Mouse (Mus musculus): ENCODE results near the gene Wtap. TPM values are rescaled to one million over a fixed set of nuclear protein-coding genes. Genes with fewer than 3 reads are reported as not detected.
"Not testable (repeated sequence)": the region's sequence is repeated elsewhere in the genome, so short reads cannot be mapped to it uniquely, and the experiment has no call there.

The Wtap gene
- 141 and 146 TPM in 2 replicates for polyA plus RNA-seq (2016; fragmentation: Nextera tagmentation; extraction: Ambion mirVana)

DNA sequence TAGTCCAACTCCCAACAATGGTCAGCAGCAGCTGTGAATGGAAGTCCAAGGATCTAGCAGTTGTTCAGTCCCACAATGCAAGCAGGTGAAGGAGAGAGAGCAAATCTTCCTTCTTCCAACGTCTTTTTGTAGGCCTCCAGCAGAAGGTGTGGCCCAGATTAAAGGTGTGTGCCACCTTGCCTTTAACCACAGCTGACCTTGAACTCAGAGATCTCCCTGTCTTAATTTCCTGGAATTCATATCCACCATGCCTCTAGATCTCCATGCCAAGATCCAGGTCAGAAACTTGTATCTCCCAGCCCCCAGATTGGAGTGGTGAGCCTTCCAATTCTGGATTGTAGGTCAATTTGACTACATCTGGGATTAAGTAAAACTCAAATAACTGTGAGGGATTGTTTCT, at the start of gene Wtap:
TSS of gene Wtap (minus strand) at position 101 of the 400 bp plus-strand sequence.
- WGBS, result 68% methylated on average over 1 of the region's 1 CpGs
- H3K4me1 ChIP-seq, result peaks cover 6% of the 10 kb centered on the region; the same call in 1 of the 2 replicates
- H3K9me3 ChIP-seq, result no peaks in the 10 kb centered on the region
- H3K36me3 ChIP-seq, result no peaks in the 10 kb centered on the region
- peak within 1 kb of the TSS; percentile 94; the same call in 1 of the 2 replicates for H3K9ac ChIP-seq
- H3K27me3 ChIP-seq, result no peaks in the 10 kb centered on the region
- peak within 1 kb of the TSS; percentile 93 for H3K4me3 ChIP-seq
- no peak for ATAC-seq (ENCODE audit: insufficient number of reproducible peaks, insufficient read depth, low FRiP score, low TSS enrichment)
- peak within 1 kb of the TSS; percentile 99; the same call in 1 of the 2 replicates for H3K27ac ChIP-seq
- peak within 1 kb of the TSS; percentile 82 for H3K4me2 ChIP-seq (replicated peaks)

DNA sequence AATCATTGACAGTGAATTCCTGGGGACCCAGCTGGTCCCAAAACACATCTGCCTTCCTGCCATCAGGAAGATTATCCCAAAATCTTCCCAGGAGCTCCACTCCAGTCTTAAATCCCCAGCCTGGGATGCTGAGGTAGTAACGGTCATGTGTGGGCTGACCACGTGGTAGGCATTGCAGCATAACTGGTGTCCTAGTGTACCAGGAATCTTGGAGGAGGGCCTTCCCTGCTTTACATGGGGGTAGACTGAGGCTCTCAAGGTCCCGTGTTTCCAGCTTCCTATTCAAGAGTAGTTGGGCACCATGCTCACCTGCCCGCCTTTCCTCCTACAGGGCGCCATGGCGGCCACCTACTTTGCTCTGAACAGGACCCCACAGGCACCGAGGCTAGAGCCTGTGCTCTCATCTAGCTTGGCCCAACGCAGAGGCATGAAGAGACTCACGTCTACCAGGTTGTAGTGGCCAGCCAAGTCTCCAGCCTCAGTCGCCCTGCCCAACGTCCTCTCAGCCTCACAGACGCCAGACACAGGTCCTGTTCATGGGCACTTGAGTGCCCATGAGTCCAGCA, 42.7 kb upstream of the Wtap start:
- WGBS, result 81% methylated on average over 4 of the region's 12 CpGs
- not testable (repeated sequence) for H3K36me3 ChIP-seq; H3K9me3 ChIP-seq; H3K4me1 ChIP-seq; H3K9ac ChIP-seq; H3K4me2 ChIP-seq (replicated peaks); H3K27me3 ChIP-seq; H3K27ac ChIP-seq; H3K4me3 ChIP-seq
- ATAC-seq (ENCODE audit: insufficient number of reproducible peaks, insufficient read depth, low FRiP score, low TSS enrichment), result 0 out of 2 replicates have a peak, but pooled peaks have one; percentile 47

DNA sequence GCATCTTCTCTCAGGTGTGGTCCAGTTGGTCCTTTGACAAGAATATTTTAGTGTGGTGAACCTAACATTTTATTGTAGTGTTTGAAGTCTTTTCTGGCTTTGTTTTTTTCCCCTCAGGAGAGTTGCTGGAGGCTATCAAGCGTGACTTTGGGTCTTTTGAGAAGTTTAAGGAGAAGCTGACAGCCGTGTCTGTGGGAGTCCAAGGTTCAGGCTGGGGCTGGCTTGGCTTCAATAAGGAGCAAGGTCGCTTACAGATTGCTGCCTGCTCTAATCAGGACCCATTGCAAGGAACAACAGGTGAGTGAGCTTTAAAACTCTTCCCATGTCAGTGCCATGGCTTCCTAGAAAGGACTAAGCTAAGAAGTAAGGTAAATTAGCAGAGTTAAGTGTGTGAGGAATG, 19.3 kb upstream of the Wtap start:
- 81% methylated on average over 3 of the region's 3 CpGs for WGBS
- Histone ChIP-seq H3K36me3 (peaks cover 26% of the 10 kb centered on the region), H3K9ac (no peak overlapping the region), H3K4me1 (peaks cover 8% of the 10 kb centered on the region), H3K9me3 (no peaks in the 10 kb centered on the region), H3K27me3 (no peaks in the 10 kb centered on the region), H3K27ac (no peak overlapping the region), H3K4me2 (replicated peaks) (no peak overlapping the region), H3K4me3 (no peak overlapping the region)
- no peak for ATAC-seq (ENCODE audit: insufficient number of reproducible peaks, insufficient read depth, low FRiP score, low TSS enrichment)

DNA sequence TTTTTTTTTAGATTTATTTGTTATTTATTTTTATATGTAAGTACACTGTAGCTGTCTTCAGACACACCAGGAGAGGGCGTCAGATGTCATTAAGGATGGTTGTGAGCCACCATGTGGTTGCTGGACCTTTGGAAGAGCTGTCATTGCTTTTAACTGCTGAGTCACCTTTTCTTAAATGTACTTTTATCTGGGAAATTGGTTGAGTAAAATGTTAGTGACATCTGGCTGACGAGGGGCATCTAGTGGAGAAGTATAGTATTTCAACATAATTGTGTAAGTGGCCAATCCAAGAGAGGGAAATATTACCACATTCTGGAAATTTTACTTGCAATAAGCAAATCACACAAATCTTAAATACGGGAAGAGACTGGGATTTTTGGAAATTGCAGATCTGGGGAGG, 15.9 kb upstream of the Wtap start:
- H3K27ac ChIP-seq, result no peak overlapping the region
- no peak overlapping the region for H3K9ac ChIP-seq
- peaks cover 17% of the 10 kb centered on the region for H3K36me3 ChIP-seq
- no peaks in the 10 kb centered on the region for H3K27me3 ChIP-seq
- WGBS, result 19% methylated on average over 3 of the region's 3 CpGs
- H3K4me1 ChIP-seq, result peaks cover 8% of the 10 kb centered on the region
- ATAC-seq (ENCODE audit: insufficient number of reproducible peaks, insufficient read depth, low FRiP score, low TSS enrichment), result no peak
- H3K4me3 ChIP-seq, result no peak overlapping the region
- no peak overlapping the region for H3K4me2 ChIP-seq (replicated peaks)
- no peaks in the 10 kb centered on the region for H3K9me3 ChIP-seq

DNA sequence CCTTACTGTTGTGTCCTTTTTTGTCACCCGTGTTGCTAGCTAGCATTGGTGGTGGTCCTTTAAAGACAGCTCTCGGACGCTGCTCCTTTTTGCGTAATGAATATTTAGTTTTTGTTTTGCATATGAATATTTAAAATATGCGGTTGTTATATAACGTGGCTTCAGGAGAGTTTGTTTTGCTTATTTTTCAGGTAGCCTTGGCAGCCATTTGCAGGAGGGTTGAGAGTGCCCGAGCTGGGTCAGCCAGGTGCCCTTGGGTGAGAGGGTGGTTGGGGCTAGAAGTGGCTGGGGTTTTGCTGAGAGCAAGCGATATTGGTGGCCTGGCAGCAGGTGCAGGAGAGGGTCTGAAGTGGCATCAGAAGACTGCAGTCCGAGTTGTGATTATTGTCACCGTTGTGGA, 14.6 kb upstream of the Wtap start:
- 3% methylated on average over 10 of the region's 10 CpGs for WGBS
- H3K4me1 ChIP-seq, result peaks cover 8% of the 10 kb centered on the region
- H3K27ac ChIP-seq, result no peak overlapping the region; the same call in 1 of the 2 replicates
- H3K4me2 ChIP-seq (replicated peaks), result peak overlapping the region; percentile 72
- no peaks in the 10 kb centered on the region for H3K9me3 ChIP-seq
- peak overlapping the region; percentile 87 for H3K4me3 ChIP-seq
- peak overlapping the region; percentile 62 for H3K9ac ChIP-seq
- no peaks in the 10 kb centered on the region for H3K27me3 ChIP-seq
- ATAC-seq (ENCODE audit: insufficient number of reproducible peaks, insufficient read depth, low FRiP score, low TSS enrichment), result no peak
- H3K36me3 ChIP-seq, result peaks cover 9% of the 10 kb centered on the region

DNA sequence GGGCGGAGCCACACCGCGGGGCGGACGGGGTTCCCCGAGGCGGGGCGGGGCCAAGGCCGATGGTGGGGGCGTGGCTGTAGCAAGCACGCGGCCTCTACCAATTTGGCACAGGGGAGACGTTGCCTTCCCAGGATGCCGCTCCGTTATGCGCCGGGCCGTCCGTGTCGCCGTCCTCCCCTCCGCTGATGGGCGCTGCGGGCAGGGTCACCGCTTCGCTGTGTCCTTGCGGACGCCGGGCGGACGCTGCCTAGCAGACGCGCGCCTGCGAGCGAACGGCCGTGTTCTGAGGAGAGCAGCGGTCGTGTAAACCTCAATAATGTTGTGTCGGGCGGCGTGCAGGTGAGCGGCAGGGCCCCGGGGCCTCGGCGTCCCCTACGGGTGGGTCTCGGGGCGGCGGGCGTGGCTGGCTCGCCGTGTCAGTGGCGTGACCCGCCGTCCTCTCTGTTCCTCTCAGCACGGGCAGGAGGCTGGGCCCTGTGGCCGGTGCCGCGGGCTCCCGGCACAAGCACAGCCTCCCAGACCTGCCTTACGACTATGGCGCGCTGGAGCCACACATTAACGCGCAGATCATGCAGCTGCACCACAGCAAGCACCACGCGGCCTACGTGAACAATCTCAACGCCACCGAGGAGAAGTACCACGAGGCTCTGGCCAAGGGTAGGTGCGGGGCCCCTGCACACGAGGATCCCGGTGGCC, 13.9 kb upstream of the Wtap start:
- H3K9ac ChIP-seq, result peak overlapping the region; percentile 62
- H3K9me3 ChIP-seq, result no peaks in the 10 kb centered on the region
- peaks cover 8% of the 10 kb centered on the region for H3K4me1 ChIP-seq
- H3K27ac ChIP-seq, result peak overlapping the region; percentile 77
- under 1% methylated on average over 75 of the region's 76 CpGs for WGBS
- peak overlapping the region; percentile 87 for H3K4me3 ChIP-seq
- H3K36me3 ChIP-seq, result peaks cover 2% of the 10 kb centered on the region; the same call in 1 of the 2 replicates
- no peaks in the 10 kb centered on the region for H3K27me3 ChIP-seq
- peak; percentile 98 for ATAC-seq (ENCODE audit: insufficient number of reproducible peaks, insufficient read depth, low FRiP score, low TSS enrichment)
- peak overlapping the region; percentile 72 for H3K4me2 ChIP-seq (replicated peaks)

DNA sequence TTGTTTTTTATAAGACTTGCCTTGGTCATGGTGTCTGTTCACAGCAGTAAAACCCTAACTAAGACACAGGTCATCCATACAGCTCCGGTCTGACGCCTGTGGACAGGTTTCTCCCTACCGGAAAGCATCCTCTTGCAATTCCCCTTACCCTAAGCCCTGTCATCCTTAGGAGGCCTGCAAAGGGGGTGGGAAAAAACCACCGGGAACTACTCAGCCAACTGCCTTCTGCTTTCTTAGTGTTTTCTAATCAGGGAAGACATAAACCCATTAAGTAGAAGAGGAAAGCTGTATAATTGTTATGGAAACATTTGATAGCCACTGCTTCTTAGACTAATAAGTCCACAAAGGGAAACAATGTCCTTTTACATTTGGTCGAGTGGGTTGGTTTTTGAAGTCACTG, 13.0 kb upstream of the Wtap start:
- peak overlapping the region; percentile 87 for H3K4me3 ChIP-seq
- H3K4me2 ChIP-seq (replicated peaks), result peak overlapping the region; percentile 72
- H3K27me3 ChIP-seq, result no peaks in the 10 kb centered on the region
- H3K9me3 ChIP-seq, result no peaks in the 10 kb centered on the region
- peaks cover 8% of the 10 kb centered on the region for H3K4me1 ChIP-seq
- ATAC-seq (ENCODE audit: insufficient number of reproducible peaks, insufficient read depth, low FRiP score, low TSS enrichment), result no peak
- 45% methylated on average over 5 of the region's 5 CpGs for WGBS
- no peaks in the 10 kb centered on the region; the same call in 1 of the 2 replicates for H3K36me3 ChIP-seq
- 0 out of 2 replicates have a peak overlapping the region, but pooled peaks have one; percentile 44 for H3K9ac ChIP-seq
- no peak overlapping the region for H3K27ac ChIP-seq

DNA sequence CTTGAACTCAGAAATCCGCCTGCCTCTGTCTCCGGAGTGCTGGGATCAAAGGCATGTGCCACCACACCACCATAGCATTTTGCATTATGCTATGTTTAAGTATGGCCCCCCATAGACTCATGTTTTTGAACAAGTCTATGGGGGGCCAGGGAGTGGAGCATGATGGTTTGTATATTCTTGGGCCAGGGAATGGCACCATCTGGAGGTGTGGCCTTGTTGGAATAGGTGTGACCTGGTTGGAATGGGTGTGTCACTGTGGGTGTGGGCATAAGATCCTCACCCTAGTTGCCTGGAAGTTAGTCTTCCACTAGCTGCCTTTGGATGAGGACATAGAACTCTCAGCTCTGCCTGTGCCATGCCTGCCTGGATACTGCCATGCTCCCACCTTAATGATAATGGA, 12.6 kb upstream of the Wtap start, which contains the start of gene Sod2:
TSS of gene Sod2 (plus strand) at position 301 of the 400 bp plus-strand sequence.
- not testable (repeated sequence) for H3K4me1 ChIP-seq; ATAC-seq (ENCODE audit: insufficient number of reproducible peaks, insufficient read depth, low FRiP score, low TSS enrichment); H3K36me3 ChIP-seq; H3K9me3 ChIP-seq; H3K27me3 ChIP-seq
- 94% methylated on average over 2 of the region's 2 CpGs for WGBS
- Histone ChIP-seq H3K27ac (peak within 1 kb of the TSS; percentile 77), H3K4me3 (peak within 1 kb of the TSS; percentile 87), H3K9ac (peak within 1 kb of the TSS; percentile 44; the same call in 1 of the 2 replicates), H3K4me2 (replicated peaks) (peak within 1 kb of the TSS; percentile 72)

DNA sequence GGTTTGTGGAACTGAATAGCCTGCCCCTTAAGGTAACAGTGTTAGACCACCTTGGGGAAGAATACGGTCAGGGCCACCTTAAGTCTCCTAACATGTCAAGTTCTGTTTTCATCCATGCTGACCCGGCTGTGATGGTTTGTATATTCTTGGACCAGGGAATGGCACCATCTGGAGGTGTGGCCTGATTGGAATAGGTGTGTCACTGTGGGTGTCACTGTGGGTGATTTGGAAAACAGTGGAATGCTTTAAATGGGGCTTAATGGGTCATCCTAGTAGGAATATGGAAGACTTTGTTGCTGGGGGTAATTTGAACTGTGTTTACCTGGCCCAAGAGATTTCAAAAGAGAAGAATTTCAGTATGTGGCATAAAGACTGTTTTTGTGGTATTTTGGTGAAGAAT, 10.5 kb upstream of the Wtap start:
- not testable (repeated sequence) for H3K27me3 ChIP-seq

DNA sequence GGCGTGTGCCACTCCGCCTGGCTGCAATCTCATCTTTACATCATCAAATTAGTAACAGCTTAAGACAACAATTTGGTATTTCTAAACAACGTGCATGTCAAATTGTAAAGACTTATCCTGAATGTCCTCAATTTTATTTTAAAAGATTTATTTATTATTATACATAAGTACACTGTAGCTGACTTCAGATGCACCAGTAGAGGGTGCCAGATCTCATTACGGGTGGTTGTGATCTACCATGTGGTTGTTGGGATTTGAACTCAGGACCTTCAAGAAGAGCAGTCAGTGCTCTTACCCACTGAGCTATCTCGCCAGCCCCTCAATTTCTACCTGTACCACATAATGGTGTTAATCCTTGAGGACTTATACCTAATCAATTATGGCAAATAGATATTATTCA, 8.3 kb upstream of the Wtap start:
- H3K4me1 ChIP-seq; H3K27ac ChIP-seq; H3K4me3 ChIP-seq; H3K4me2 ChIP-seq (replicated peaks); H3K27me3 ChIP-seq; H3K36me3 ChIP-seq; H3K9me3 ChIP-seq; H3K9ac ChIP-seq; ATAC-seq (ENCODE audit: insufficient number of reproducible peaks, insufficient read depth, low FRiP score, low TSS enrichment): not testable (repeated sequence)
- 91% methylated on average over 5 of the region's 5 CpGs for WGBS

More for the DNA sequence above, 10.5 kb upstream of the Wtap start:
- H3K36me3 ChIP-seq; H3K4me3 ChIP-seq; H3K9me3 ChIP-seq; ATAC-seq (ENCODE audit: insufficient number of reproducible peaks, insufficient read depth, low FRiP score, low TSS enrichment); H3K27ac ChIP-seq; H3K9ac ChIP-seq; H3K4me1 ChIP-seq; H3K4me2 ChIP-seq (replicated peaks): not testable (repeated sequence)
- WGBS, result 68% methylated on average over 2 of the region's 2 CpGs

DNA sequence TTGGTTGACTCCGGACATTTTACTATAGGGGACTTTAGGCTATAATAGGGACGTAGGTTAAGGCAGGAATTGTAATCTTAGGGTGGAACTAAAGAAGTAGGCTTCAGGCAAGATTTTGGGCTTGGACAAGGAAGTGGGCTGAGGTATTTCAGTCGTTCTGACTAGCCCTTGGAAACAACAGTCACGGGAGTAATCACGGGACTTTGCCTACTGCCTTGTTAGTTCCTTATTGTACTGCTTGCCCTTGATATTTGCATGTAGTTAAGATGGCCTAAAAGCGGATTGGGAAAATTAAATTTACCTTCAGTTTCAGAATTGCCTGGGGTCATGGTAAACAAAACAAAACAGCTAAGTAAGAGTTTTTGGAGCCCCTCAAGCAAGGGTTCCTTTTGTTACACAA, 5.1 kb upstream of the Wtap start:
- Histone ChIP-seq H3K4me1 (no peaks in the 10 kb centered on the region), H3K27ac (no peak overlapping the region), H3K27me3 (no peaks in the 10 kb centered on the region), H3K9me3 (no peaks in the 10 kb centered on the region), H3K36me3 (no peaks in the 10 kb centered on the region), H3K4me3 (no peak overlapping the region), H3K9ac (no peak overlapping the region), H3K4me2 (replicated peaks) (no peak overlapping the region)
- 70% methylated on average over 6 of the region's 6 CpGs for WGBS
- no peak for ATAC-seq (ENCODE audit: insufficient number of reproducible peaks, insufficient read depth, low FRiP score, low TSS enrichment)

DNA sequence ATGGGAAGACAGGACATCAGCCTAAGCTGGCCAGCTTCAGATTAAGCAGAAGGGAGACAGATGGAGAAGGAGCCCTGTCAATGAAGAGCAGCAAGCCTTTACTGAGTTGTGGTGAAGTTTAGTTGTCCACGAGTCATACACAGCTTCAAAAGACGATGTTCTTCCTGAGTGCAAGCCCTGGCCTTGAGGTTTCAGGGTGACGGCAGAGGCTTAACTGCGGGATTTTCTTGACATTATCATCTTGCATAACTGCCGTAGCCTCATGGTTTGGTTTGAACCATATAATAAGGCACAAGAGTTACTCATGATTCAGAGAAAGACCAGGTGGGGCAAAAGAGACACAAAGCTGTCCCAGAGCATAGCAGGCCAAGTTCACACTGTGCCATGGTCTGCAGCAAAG, 3.9 kb upstream of the Wtap start:
- no peak overlapping the region for H3K27ac ChIP-seq
- H3K4me2 ChIP-seq (replicated peaks), result no peak overlapping the region
- ATAC-seq (ENCODE audit: insufficient number of reproducible peaks, insufficient read depth, low FRiP score, low TSS enrichment), result no peak
- H3K4me1 ChIP-seq, result no peaks in the 10 kb centered on the region
- no peaks in the 10 kb centered on the region for H3K27me3 ChIP-seq
- no peak overlapping the region for H3K4me3 ChIP-seq
- H3K9me3 ChIP-seq, result no peaks in the 10 kb centered on the region
- WGBS, result 92% methylated on average over 5 of the region's 5 CpGs
- H3K9ac ChIP-seq, result no peak overlapping the region
- no peaks in the 10 kb centered on the region for H3K36me3 ChIP-seq
